Mouse (Mus musculus) ES-E14 (cell line): ENCODE measurements around the gene Fras1. TPM values are rescaled to one million over a fixed set of nuclear protein-coding genes. Genes with fewer than 3 reads are reported as not detected.

Source experiments
- DNase-seq: peaks from one replicate; pipeline ENCODE4 v3.0.0-alpha.2; 2013; ENCODE audit warnings: low read depth, low spot score
- H3K27ac ChIP-seq: 2 replicates; pipeline ENCODE4 v1.5.1; 2012; ENCODE audit warnings: low read depth, mild to moderate bottlenecking, low read length, moderate library complexity, mixed read lengths; ENCODE audit not compliant: poor library complexity, insufficient read depth, severe bottlenecking
- H3K36me3 ChIP-seq: 2 replicates; pipeline ENCODE4 v1.6.1; 2012; ENCODE audit warnings: mild to moderate bottlenecking, low read length, moderate library complexity, mixed read lengths; ENCODE audit not compliant: control insufficient read depth, poor library complexity, insufficient read depth, severe bottlenecking
- H3K4me1 ChIP-seq, 2 experiments: fragments of 150-350 bp in 1 of 2; sonication (generic) in 1 of 2; 2 replicates each; pipeline ENCODE4 v1.6.1; 2012; ENCODE audit warnings: low read length in 2 of 2, mild to moderate bottlenecking in 1 of 2, mixed read lengths in 1 of 2; ENCODE audit not compliant: control insufficient read depth in 2 of 2, insufficient read depth in 2 of 2, poor library complexity in 1 of 2
- H3K4me3 ChIP-seq, 2 experiments: fragments of 150-350 bp in 1 of 2; sonication (generic) in 1 of 2; 2 replicates each; pipeline ENCODE4 v1.5.1; 2012; ENCODE audit warnings: low read length in 2 of 2, low read depth in 1 of 2, mild to moderate bottlenecking in 1 of 2, mixed read lengths in 1 of 2; ENCODE audit not compliant: insufficient read depth in 1 of 2, poor library complexity in 1 of 2, severe bottlenecking in 1 of 2
- H3K9ac ChIP-seq: 2 replicates; pipeline ENCODE4 v1.6.1; 2012; ENCODE audit warnings: low read depth, mild to moderate bottlenecking, low read length, mixed read lengths; ENCODE audit not compliant: poor library complexity, insufficient read depth, severe bottlenecking
- H3K9me3 ChIP-seq: fragments of 150-350 bp; sonication (generic); 2 replicates; pipeline ENCODE4 v1.6.1; 2012; ENCODE audit warnings: low read depth, mild to moderate bottlenecking, low read length; ENCODE audit not compliant: control insufficient read depth, insufficient read depth
- CHD2 ChIP-seq: IDR thresholded peaks from 2 replicates; pipeline ENCODE4 v1.6.1; 2014; ENCODE audit warnings: mild to moderate bottlenecking, low read depth, low read length, inconsistent platforms
- HCFC1 ChIP-seq: IDR thresholded peaks from 2 replicates; pipeline ENCODE4 v1.6.1; 2012; ENCODE audit warnings: low read length, inconsistent platforms, borderline replicate concordance; ENCODE audit not compliant: insufficient read depth
- MAFK ChIP-seq: IDR thresholded peaks from 2 replicates; pipeline ENCODE4 v1.6.1; 2014; ENCODE audit warnings: mild to moderate bottlenecking, low read depth, low read length, inconsistent platforms; ENCODE audit not compliant: insufficient read depth
- ZC3H11A ChIP-seq: IDR thresholded peaks from 2 replicates; pipeline ENCODE4 v1.6.1; 2012; ENCODE audit warnings: low read depth, mild to moderate bottlenecking, inconsistent platforms, low read length, borderline replicate concordance
- ZNF384 ChIP-seq: IDR thresholded peaks from 2 replicates; pipeline ENCODE4 v1.6.1; 2012; ENCODE audit warnings: low read depth, low read length, inconsistent platforms
- in situ Hi-C, 2 experiments: fragments of 600-800 bp; cut with MboI; formaldehyde crosslinking; loops; one replicate each; pipeline ENCODE4 v1.15.1; 2025; ENCODE audit warnings: low sequenced_read_pairs in 2 of 2, inconsistent platforms in 1 of 2; ENCODE audit not compliant: unreplicated experiment in 2 of 2
- total RNA-seq: library from RNA; depleted of rRNA; stranded (reverse); fragments of 300-350 nt; gene quantifications from 2 replicates; pipeline ENCODE4 v1.2.3, GENCODE M21; 2012

Gene Fras1
- total RNA-seq, 1 experiment = 1.6 TPM

- H3K9me3 ChIP-seq = no peaks in the 10 kb centered on the region
- no peak overlapping the region for H3K9ac ChIP-seq
- TF ChIP-seq MAFK = no peak
- no peak for TF ChIP-seq HCFC1
- TF ChIP-seq ZNF384 = no peak
- no peak for TF ChIP-seq CHD2
- no peak for TF ChIP-seq ZC3H11A
- no peak for DNase-seq
- H3K4me3 ChIP-seq = 0 out of 4 replicates have a peak overlapping the region, but pooled peaks of 1 of the 2 experiments have one; percentile 2
- no peaks in the 10 kb centered on the region; a peak in 1 of 4 replicates for H3K4me1 ChIP-seq
- H3K27ac ChIP-seq = no peak overlapping the region
- no peaks in the 10 kb centered on the region for H3K36me3 ChIP-seq
- in situ Hi-C loops = no loop called here
Observed at GRCm38 (mm10) chr5:96793953-96794635, 420.3 kb downstream of the Fras1 start.

GRCm38 (mm10) chr5:96795752-96796151 lies 422.0 kb downstream of the Fras1 start:
- in situ Hi-C loops = no loop called here
- Histone ChIP-seq H3K36me3 (no peaks in the 10 kb centered on the region), H3K27ac (no peak overlapping the region), H3K9ac (no peak overlapping the region), H3K9me3 (no peaks in the 10 kb centered on the region), H3K4me1 (no peaks in the 10 kb centered on the region; a peak in 1 of 4 replicates), H3K4me3 (no peak overlapping the region)
- TF ChIP-seq CHD2 (no peak), MAFK (no peak), ZC3H11A (no peak), HCFC1 (no peak), ZNF384 (no peak)
- no peak for DNase-seq

GRCm38 (mm10) chr5:96797465-96797864 lies 423.7 kb downstream of the Fras1 start:
- DNase-seq = no peak
- in situ Hi-C loops = no loop called here
- H3K36me3 ChIP-seq = no peaks in the 10 kb centered on the region
- no peak overlapping the region for H3K4me3 ChIP-seq
- no peaks in the 10 kb centered on the region; a peak in 1 of 4 replicates for H3K4me1 ChIP-seq
- H3K27ac ChIP-seq = no peak overlapping the region
- no peaks in the 10 kb centered on the region for H3K9me3 ChIP-seq
- H3K9ac ChIP-seq = no peak overlapping the region
- no peak for TF ChIP-seq MAFK
- no peak for TF ChIP-seq ZNF384
- no peak for TF ChIP-seq ZC3H11A
- no peak for TF ChIP-seq HCFC1
- no peak for TF ChIP-seq CHD2

GRCm38 (mm10) chr5:96799165-96799564 lies 425.4 kb downstream of the Fras1 start:
- in situ Hi-C loops = no loop called here
- Histone ChIP-seq H3K4me1 (no peaks in the 10 kb centered on the region), H3K9ac (no peak overlapping the region), H3K27ac (no peak overlapping the region), H3K36me3 (no peaks in the 10 kb centered on the region), H3K4me3 (no peak overlapping the region), H3K9me3 (no peaks in the 10 kb centered on the region)
- DNase-seq = no peak
- TF ChIP-seq ZC3H11A = no peak
- TF ChIP-seq CHD2 = no peak
- no peak for TF ChIP-seq HCFC1
- TF ChIP-seq ZNF384 = no peak
- no peak for TF ChIP-seq MAFK

GRCm38 (mm10) chr5:96799969-96800368 lies 426.2 kb downstream of the Fras1 start:
- no peaks in the 10 kb centered on the region for H3K4me1 ChIP-seq
- no peak overlapping the region for H3K27ac ChIP-seq
- in situ Hi-C loops = no loop called here
- no peak overlapping the region for H3K9ac ChIP-seq
- DNase-seq = no peak
- no peak overlapping the region for H3K4me3 ChIP-seq
- H3K36me3 ChIP-seq = no peaks in the 10 kb centered on the region
- no peak for TF ChIP-seq MAFK
- TF ChIP-seq ZNF384 = no peak
- TF ChIP-seq ZC3H11A = no peak
- TF ChIP-seq CHD2 = no peak
- H3K9me3 ChIP-seq = no peaks in the 10 kb centered on the region
